Comparison of ENCODE assay signal across 7 mouse cellular contexts in the genomic region with DNA sequence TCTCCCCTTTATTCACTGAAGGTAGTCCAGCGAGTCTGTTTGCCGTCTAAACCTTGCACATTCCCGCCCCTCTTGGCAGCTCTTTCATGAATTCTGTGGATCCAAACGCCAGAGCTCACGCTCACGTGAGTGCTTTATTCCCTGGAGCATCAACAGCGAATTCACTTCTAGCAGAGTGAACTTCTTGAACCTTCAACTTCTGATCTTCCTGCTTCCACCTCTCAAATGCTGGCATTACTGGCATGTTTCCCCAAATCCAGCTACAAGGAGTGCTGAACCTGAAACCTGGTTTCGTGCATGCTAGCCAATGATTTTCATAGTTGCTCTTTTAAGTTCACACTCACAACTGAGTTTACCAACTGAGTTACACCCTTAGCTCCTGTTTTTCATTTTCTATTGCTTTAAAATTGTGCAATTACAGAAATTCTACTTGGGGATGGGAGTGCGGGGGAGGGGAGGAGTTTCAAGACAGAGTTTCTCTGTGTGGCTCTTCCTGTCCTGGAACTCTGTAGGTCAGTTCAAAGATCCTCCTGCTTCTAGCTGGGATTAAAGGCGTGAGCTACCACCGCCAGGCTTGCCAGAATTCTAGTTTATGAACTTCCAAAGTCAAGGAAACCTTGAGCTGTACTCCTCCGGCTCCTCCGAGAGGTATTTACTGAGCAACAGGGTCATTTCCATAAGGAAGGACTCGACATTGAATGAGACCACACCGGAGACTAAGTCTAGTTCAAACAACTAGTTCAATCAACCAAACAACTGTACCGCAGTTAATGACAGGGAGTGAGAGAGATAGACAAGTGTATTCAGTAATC. TPM values are rescaled to one million over a fixed set of nuclear protein-coding genes. Genes with fewer than 3 reads are reported as not detected.
A peak's percentile ranks its signal among the peaks of the same experiment; 100 is the strongest.
DNase-seq lines count a peak whose midpoint lies in the region; ATAC-seq and TF ChIP-seq lines count a peak whose summit lies in the region.

No protein-coding gene starts in this region.

- peaks cover 23% of the 10 kb centered on the region for H3K36me3 ChIP-seq in ES-Bruce4 (ENCODE audit: control insufficient read depth, insufficient read depth, low read length, poor library complexity, severe bottlenecking)
- peaks cover 4% of the 10 kb centered on the region; the same call in 1 of the 2 replicates for H3K36me3 ChIP-seq in kidney, adult 2 months (ENCODE audit: control insufficient read depth, insufficient read depth, low read length)
- H3K36me3 ChIP-seq in lung, embryonic 16.5 days (ENCODE audit: control insufficient read depth, insufficient read depth, low read length) = peaks cover 10% of the 10 kb centered on the region
- 0 out of 2 replicates have a peak, but pooled peaks cover 3% of the 10 kb centered on the region for H3K36me3 ChIP-seq in stomach, postnatal 0 days (ENCODE audit: control insufficient read depth, insufficient read depth, low read length)

- H3K9me3 ChIP-seq in ES-Bruce4 (replicated peaks; ENCODE audit: control insufficient read depth, insufficient read depth, low read length, poor library complexity, severe bottlenecking) = no peaks in the 10 kb centered on the region
- no peaks in the 10 kb centered on the region for H3K9me3 ChIP-seq in lung, embryonic 16.5 days (ENCODE audit: control insufficient read depth, low read length)
- no peaks in the 10 kb centered on the region for H3K9me3 ChIP-seq in stomach, postnatal 0 days (ENCODE audit: control insufficient read depth, low read length)

- H3K4me3 ChIP-seq in ES-Bruce4 (ENCODE audit: low read depth, low read length) = peak overlapping the region; percentile 60
- peak overlapping the region; percentile 61 for H3K4me3 ChIP-seq in kidney, adult 2 months (ENCODE audit: insufficient read depth, low read depth, low read length)
- peak overlapping the region; percentile 97 for H3K4me3 ChIP-seq in lung, embryonic 16.5 days (ENCODE audit: low read length)
- H3K4me3 ChIP-seq in stomach, postnatal 0 days (ENCODE audit: low read depth, low read length) = peak overlapping the region; percentile 87

- TF ChIP-seq POLR2A in ES-Bruce4 (IDR thresholded peaks at IDR 0.05; ENCODE audit: insufficient read depth, low read length) = no peak
- no peak for TF ChIP-seq POLR2A in kidney, adult 2 months (IDR thresholded peaks at IDR 0.05; ENCODE audit: low read depth, low read length)

- peak overlapping the region; percentile 73 for H3K4me2 ChIP-seq in lung, embryonic 16.5 days (ENCODE audit: low read depth, low read length)
- H3K4me2 ChIP-seq in stomach, postnatal 0 days (replicated peaks; ENCODE audit: low read depth) = peak overlapping the region; percentile 85

- 3% methylated on average over 16 of the region's 16 CpGs for WGBS in kidney, adult 2 months
- 17% methylated on average over 16 of the region's 16 CpGs for WGBS in lung, embryonic 16.5 days
- 8% methylated on average over 16 of the region's 16 CpGs for WGBS in stomach, postnatal 0 days

- TF ChIP-seq EP300 in ES-Bruce4 (IDR thresholded peaks at IDR 0.05; ENCODE audit: insufficient read depth, low read depth, low read length) = no peak
- TF ChIP-seq EP300 in stomach, postnatal 0 days (optimal IDR thresholded peaks at IDR 0.05) = no peak

- H3K27me3 ChIP-seq in ES-Bruce4 (ENCODE audit: control insufficient read depth, insufficient read depth, low read length, poor library complexity, severe bottlenecking) = no peaks in the 10 kb centered on the region
- H3K27me3 ChIP-seq in kidney, adult 2 months (replicated peaks; ENCODE audit: control insufficient read depth, insufficient read depth, low read length) = no peaks in the 10 kb centered on the region
- H3K27me3 ChIP-seq in lung, embryonic 16.5 days (ENCODE audit: control insufficient read depth, insufficient read depth, low read depth, low read length) = no peaks in the 10 kb centered on the region
- no peaks in the 10 kb centered on the region for H3K27me3 ChIP-seq in stomach, postnatal 0 days (ENCODE audit: control insufficient read depth, insufficient read depth, low read length)

- H3K27ac ChIP-seq in ES-Bruce4 (ENCODE audit: insufficient read depth, low read length) = peak overlapping the region; percentile 96
- peak overlapping the region; percentile 94 for H3K27ac ChIP-seq in kidney, adult 2 months (ENCODE audit: insufficient read depth, low read depth, low read length)
- peak overlapping the region; percentile 80 for H3K27ac ChIP-seq in lung, embryonic 16.5 days (ENCODE audit: low read length)
- H3K27ac ChIP-seq in stomach, postnatal 0 days (replicated peaks) = peak overlapping the region; percentile 88

- ATAC-seq in lung, embryonic 16.5 days (ENCODE audit: low read depth) = peak; percentile 29; the same call in 1 of the 2 replicates
- ATAC-seq in stomach, postnatal 0 days (ENCODE audit: low FRiP score, low TSS enrichment) = peak; percentile 18

- peaks cover 6% of the 10 kb centered on the region for H3K4me1 ChIP-seq in ES-Bruce4 (ENCODE audit: control insufficient read depth, insufficient read depth, low read length)
- H3K4me1 ChIP-seq in kidney, adult 2 months (ENCODE audit: control insufficient read depth, insufficient read depth, low read length) = peaks cover 31% of the 10 kb centered on the region
- H3K4me1 ChIP-seq in lung, embryonic 16.5 days (replicated peaks; ENCODE audit: control insufficient read depth, insufficient read depth, low read length) = peaks cover 11% of the 10 kb centered on the region
- peaks cover 7% of the 10 kb centered on the region for H3K4me1 ChIP-seq in stomach, postnatal 0 days (replicated peaks; ENCODE audit: control insufficient read depth, insufficient read depth)

- no peak for TF ChIP-seq CTCF in ES-Bruce4 (IDR thresholded peaks at IDR 0.05; ENCODE audit: low read depth, low read length)
- TF ChIP-seq CTCF in kidney, adult 2 months (conservative IDR thresholded peaks at IDR 0.05; ENCODE audit: insufficient read depth, insufficient read length, low read depth, low read length) = no peak
- no peak for TF ChIP-seq CTCF in stomach, postnatal 0 days (IDR thresholded peaks at IDR 0.05; ENCODE audit: low read depth)

- peak overlapping the region; percentile 87 for H3K9ac ChIP-seq in ES-Bruce4 (ENCODE audit: low read depth, poor library complexity, severe bottlenecking)
- H3K9ac ChIP-seq in lung, embryonic 16.5 days (ENCODE audit: low read length) = peak overlapping the region; percentile 92
- H3K9ac ChIP-seq in stomach, postnatal 0 days (ENCODE audit: low read length) = peak overlapping the region; percentile 84

- DNase-seq in adipocyte (ENCODE audit: low spot score) = peak; percentile 81
- DNase-seq in heart, adult 18-20 months = peak; percentile 71 to 76
- peak; percentile 96 for DNase-seq in kidney, adult 2 months
- DNase-seq in stomach, postnatal 0 days (ENCODE audit: low spot score) = peak; percentile 56
- no peak for DNase-seq in thymus, postnatal 14 days

RNA-seq across cellular contexts. Expression of a gene that starts 0.5 kb away (rescaled TPM):
- 171 and 173 TPM in 2 replicates for polyA plus RNA-seq in ES-Bruce4 (2011; ENCODE audit: insufficient read depth, insufficient read length, low read depth, missing spikeins)
- 10 to 100 TPM; 17.4 to 18.6 TPM for total RNA-seq in heart, adult 18-20 months (2021)
- 156 and 161 TPM in 2 replicates for polyA plus RNA-seq in kidney, adult 2 months (2012; rRNA removed)
- polyA plus RNA-seq in lung, embryonic 16.5 days (2015; fragmentation: Nextera tagmentation; extraction: Ambion mirVana) = 5.2 and 5.7 TPM in 2 replicates
- polyA plus RNA-seq in stomach, postnatal 0 days (2015; fragmentation: Nextera tagmentation; extraction: Ambion mirVana) = 3.7 and 3.9 TPM in 2 replicates

RNA-seq across cellular contexts. Expression of a gene that starts 8.6 kb away (rescaled TPM):
- polyA plus RNA-seq in ES-Bruce4 (2011; ENCODE audit: insufficient read depth, insufficient read length, low read depth, missing spikeins) = 33.8 and 35.1 TPM in 2 replicates
- total RNA-seq in heart, adult 18-20 months (2021) = 10 to 100 TPM; 21.8 to 23.5 TPM
- polyA plus RNA-seq in kidney, adult 2 months (2012; rRNA removed) = 45.8 and 59.5 TPM in 2 replicates
- 6.1 and 7.8 TPM in 2 replicates for polyA plus RNA-seq in lung, embryonic 16.5 days (2015; fragmentation: Nextera tagmentation; extraction: Ambion mirVana)
- 2.9 and 3.1 TPM in 2 replicates for polyA plus RNA-seq in stomach, postnatal 0 days (2015; fragmentation: Nextera tagmentation; extraction: Ambion mirVana)

RNA-seq across cellular contexts. Expression of a gene that starts 38.3 kb away (rescaled TPM):
- 6.5 and 8.0 TPM in 2 replicates for polyA plus RNA-seq in ES-Bruce4 (2011; ENCODE audit: insufficient read depth, insufficient read length, low read depth, missing spikeins)
- 10 to 100 TPM; 89.0 to 98.3 TPM for total RNA-seq in heart, adult 18-20 months (2021)
- 78.0 and 98.0 TPM in 2 replicates for polyA plus RNA-seq in kidney, adult 2 months (2012; rRNA removed)
- 12.0 and 13.3 TPM in 2 replicates for polyA plus RNA-seq in lung, embryonic 16.5 days (2015; fragmentation: Nextera tagmentation; extraction: Ambion mirVana)
- polyA plus RNA-seq in stomach, postnatal 0 days (2015; fragmentation: Nextera tagmentation; extraction: Ambion mirVana) = 35.3 and 41.2 TPM in 2 replicates

RNA-seq across cellular contexts. Expression of a gene that starts 39.6 kb away (rescaled TPM):
- 39.0 and 41.2 TPM in 2 replicates for polyA plus RNA-seq in ES-Bruce4 (2011; ENCODE audit: insufficient read depth, insufficient read length, low read depth, missing spikeins)
- 1 to 10 TPM; 2.8 to 3.9 TPM for total RNA-seq in heart, adult 18-20 months (2021)
- 49.0 and 69.1 TPM in 2 replicates for polyA plus RNA-seq in kidney, adult 2 months (2012; rRNA removed)
- polyA plus RNA-seq in lung, embryonic 16.5 days (2015; fragmentation: Nextera tagmentation; extraction: Ambion mirVana) = 32.0 and 33.5 TPM in 2 replicates
- 27.7 and 27.8 TPM in 2 replicates for polyA plus RNA-seq in stomach, postnatal 0 days (2015; fragmentation: Nextera tagmentation; extraction: Ambion mirVana)

RNA-seq across cellular contexts. Expression of a gene that starts 45.3 kb away (rescaled TPM):
- 45.9 and 50.5 TPM in 2 replicates for polyA plus RNA-seq in ES-Bruce4 (2011; ENCODE audit: insufficient read depth, insufficient read length, low read depth, missing spikeins)
- 1 to 10 TPM; 4.8 to 6.4 TPM for total RNA-seq in heart, adult 18-20 months (2021)
- polyA plus RNA-seq in kidney, adult 2 months (2012; rRNA removed) = 22.8 and 23.6 TPM in 2 replicates
- 66.6 TPM in 2 replicates for polyA plus RNA-seq in lung, embryonic 16.5 days (2015; fragmentation: Nextera tagmentation; extraction: Ambion mirVana)
- 23.9 and 24.0 TPM in 2 replicates for polyA plus RNA-seq in stomach, postnatal 0 days (2015; fragmentation: Nextera tagmentation; extraction: Ambion mirVana)

Comparison
In these comparisons a context has a peak if more than half of its experiments do, and no peak if none do; other contexts are left out.
1. RNA of a gene that starts 0.5 kb away (polyA plus RNA-seq): 171 to 173 TPM in ES-Bruce4 and 156 to 161 TPM in kidney, adult 2 months; 5.2 to 5.7 TPM in lung, embryonic 16.5 days and 3.7 to 3.9 TPM in stomach, postnatal 0 days; every median in the first group is over 10 times any median in the second.
2. Peak in every context shown above with its lines, with median percentiles within 50 percentile points of each other: H3K27ac ChIP-seq, H3K4me3 ChIP-seq and H3K9ac ChIP-seq.